Mouse (Mus musculus) neural tube, embryonic 13.5 days (tissue): ENCODE measurements at regions not wholly inside any gene's neighbourhood (a gene's known extent, or its start where the extent isn't known, plus 50 kb on each side); places are given as distances from the start of the nearest gene placed in this dataset.
A peak's percentile ranks its signal among the peaks of the same experiment; 100 is the strongest.
"Not testable (repeated sequence)": the region's sequence is repeated elsewhere in the genome, so short reads cannot be mapped to it uniquely, and the experiment has no call there.

Experiments
- ATAC-seq: fragments of 200-750 bp; cut with Nextera tagmentation; 2 replicates; pipeline ENCODE4 v1.8.0; 2017; ENCODE audit warnings: low read depth, mild to moderate bottlenecking, moderate TSS enrichment, moderate library complexity
- H3K27ac ChIP-seq: fragments of 300-500 bp; sonication (generic); replicated peaks from 2 replicates; pipeline ENCODE4 v1.5.1; 2015; ENCODE audit warnings: moderate library complexity, mild to moderate bottlenecking, inconsistent platforms
- H3K27me3 ChIP-seq: fragments of 300-500 bp; sonication (generic); 2 replicates; pipeline ENCODE4 v1.6.1; 2015; ENCODE audit warnings: mild to moderate bottlenecking, inconsistent platforms
- H3K36me3 ChIP-seq: fragments of 300-500 bp; sonication (generic); 2 replicates; pipeline ENCODE4 v1.6.1; 2015; ENCODE audit warnings: mild to moderate bottlenecking, inconsistent platforms
- H3K4me1 ChIP-seq: fragments of 300-500 bp; sonication (generic); replicated peaks from 2 replicates; pipeline ENCODE4 v1.6.1; 2015; ENCODE audit warnings: inconsistent platforms
- H3K4me2 ChIP-seq: fragments of 300-500 bp; sonication (generic); 2 replicates; pipeline ENCODE4 v1.6.1; 2015; ENCODE audit warnings: inconsistent platforms, mild to moderate bottlenecking, moderate library complexity
- H3K4me3 ChIP-seq: fragments of 300-500 bp; sonication (generic); 2 replicates; pipeline ENCODE4 v1.5.1; 2015; ENCODE audit warnings: mild to moderate bottlenecking, inconsistent platforms
- H3K9ac ChIP-seq: fragments of 300-500 bp; sonication (generic); 2 replicates; pipeline ENCODE4 v1.6.1; 2015; ENCODE audit warnings: moderate library complexity, mild to moderate bottlenecking, inconsistent platforms
- H3K9me3 ChIP-seq: fragments of 300-500 bp; sonication (generic); 2 replicates; pipeline ENCODE4 v1.6.1; 2016; ENCODE audit warnings: inconsistent platforms
- WGBS: fragments of 180-500 bp; shearing (Covaris S2); methylation state at CpG from one replicate; pipeline ENCODE4 v1.1.7; 2015; 5-methylcytosine and 5-hydroxymethylcytosine counted together

GRCm38 (mm10) chr3:31708367-31708766, 193.9 kb upstream of the Kcnmb2 start:
- H3K4me2 ChIP-seq, H3K4me3 ChIP-seq, H3K4me1 ChIP-seq, H3K27me3 ChIP-seq, H3K27ac ChIP-seq, H3K9ac ChIP-seq, ATAC-seq, H3K9me3 ChIP-seq, H3K36me3 ChIP-seq: not testable (repeated sequence)

- 54% methylated on average over 1 of the region's 1 CpGs for WGBS
- Histone ChIP-seq H3K27me3 (no peaks in the 10 kb centered on the region), H3K9me3 (no peaks in the 10 kb centered on the region), H3K4me3 (no peak overlapping the region), H3K36me3 (no peaks in the 10 kb centered on the region), H3K4me2 (no peak overlapping the region), H3K9ac (no peak overlapping the region), H3K27ac (no peak overlapping the region), H3K4me1 (no peaks in the 10 kb centered on the region)
- ATAC-seq, result no peak
Measured at GRCm38 (mm10) chr3:31741289-31741688, 161.0 kb upstream of the Kcnmb2 start.

- H3K4me2 ChIP-seq, result no peak overlapping the region
- 87% methylated on average over 4 of the region's 4 CpGs for WGBS
- H3K27me3 ChIP-seq, result no peaks in the 10 kb centered on the region
- H3K36me3 ChIP-seq, result no peaks in the 10 kb centered on the region
- H3K27ac ChIP-seq, result no peak overlapping the region
- H3K4me1 ChIP-seq, result no peaks in the 10 kb centered on the region
- H3K9me3 ChIP-seq, result no peaks in the 10 kb centered on the region
- ATAC-seq, result no peak
- no peak overlapping the region for H3K4me3 ChIP-seq
- no peak overlapping the region for H3K9ac ChIP-seq
Measured at GRCm38 (mm10) chr3:31755881-31756280, 146.4 kb upstream of the Kcnmb2 start.

GRCm38 (mm10) chr3:31769193-31769592, 133.1 kb upstream of the Kcnmb2 start:
- Histone ChIP-seq H3K4me1 (no peaks in the 10 kb centered on the region), H3K36me3 (no peaks in the 10 kb centered on the region), H3K9ac (no peak overlapping the region), H3K27ac (no peak overlapping the region), H3K9me3 (no peaks in the 10 kb centered on the region), H3K4me2 (no peak overlapping the region), H3K4me3 (no peak overlapping the region), H3K27me3 (no peaks in the 10 kb centered on the region)
- peak; percentile 47; the same call in 1 of the 2 replicates for ATAC-seq
- WGBS, result 83% methylated on average over 1 of the region's 1 CpGs

- WGBS, result 46% methylated on average over 4 of the region's 4 CpGs
- Histone ChIP-seq H3K9me3 (no peaks in the 10 kb centered on the region), H3K9ac (no peak overlapping the region)
Measured at GRCm38 (mm10) chr3:31790342-31790970, 111.9 kb upstream of the Kcnmb2 start.

GRCm38 (mm10) chr3:31793466-31794040, 108.8 kb upstream of the Kcnmb2 start:
- Histone ChIP-seq H3K4me2 (no peak overlapping the region), H3K9me3 (no peaks in the 10 kb centered on the region), H3K4me1 (no peaks in the 10 kb centered on the region), H3K9ac (no peak overlapping the region), H3K27ac (no peak overlapping the region), H3K27me3 (no peaks in the 10 kb centered on the region), H3K4me3 (no peak overlapping the region), H3K36me3 (no peaks in the 10 kb centered on the region)
- WGBS, result 79% methylated on average over 8 of the region's 8 CpGs
- no peak for ATAC-seq

More at GRCm38 (mm10) chr3:31790342-31790970, 111.9 kb upstream of the Kcnmb2 start:
- Histone ChIP-seq H3K27me3 (no peaks in the 10 kb centered on the region), H3K4me3 (no peak overlapping the region), H3K36me3 (no peaks in the 10 kb centered on the region), H3K4me2 (no peak overlapping the region), H3K4me1 (no peaks in the 10 kb centered on the region), H3K27ac (no peak overlapping the region)
- peak; percentile 87 for ATAC-seq

GRCm38 (mm10) chr3:31796621-31797020, 105.7 kb upstream of the Kcnmb2 start:
- Histone ChIP-seq H3K36me3 (no peaks in the 10 kb centered on the region), H3K9me3 (no peaks in the 10 kb centered on the region), H3K27me3 (no peaks in the 10 kb centered on the region), H3K4me2 (no peak overlapping the region), H3K4me1 (no peaks in the 10 kb centered on the region), H3K4me3 (no peak overlapping the region), H3K27ac (no peak overlapping the region), H3K9ac (no peak overlapping the region)
- ATAC-seq, result no peak
- WGBS, result 82% methylated on average over 2 of the region's 2 CpGs

- Histone ChIP-seq H3K9ac (no peak overlapping the region), H3K27me3 (no peaks in the 10 kb centered on the region), H3K9me3 (no peaks in the 10 kb centered on the region), H3K36me3 (no peaks in the 10 kb centered on the region), H3K4me2 (no peak overlapping the region), H3K4me3 (no peak overlapping the region), H3K4me1 (0 out of 2 replicates have a peak, but pooled peaks cover 3% of the 10 kb centered on the region), H3K27ac (no peak overlapping the region)
- no peak for ATAC-seq
- WGBS, result 91% methylated on average over 4 of the region's 4 CpGs
Measured at GRCm38 (mm10) chr3:31799192-31799591, 103.1 kb upstream of the Kcnmb2 start.

GRCm38 (mm10) chr3:31804038-31804437, 98.3 kb upstream of the Kcnmb2 start:
- Histone ChIP-seq H3K9me3 (no peaks in the 10 kb centered on the region), H3K4me3 (no peak overlapping the region), H3K4me1 (0 out of 2 replicates have a peak, but pooled peaks cover 3% of the 10 kb centered on the region), H3K36me3 (no peaks in the 10 kb centered on the region), H3K27me3 (no peaks in the 10 kb centered on the region), H3K4me2 (no peak overlapping the region), H3K9ac (no peak overlapping the region), H3K27ac (0 out of 2 replicates have a peak overlapping the region, but pooled peaks have one; percentile 15)
- 47% methylated on average over 5 of the region's 5 CpGs for WGBS
- ATAC-seq, result no peak

- no peaks in the 10 kb centered on the region for H3K27me3 ChIP-seq
- ATAC-seq, result no peak
- no peak overlapping the region for H3K27ac ChIP-seq
- 68% methylated on average over 2 of the region's 2 CpGs for WGBS
- H3K4me1 ChIP-seq, result 0 out of 2 replicates have a peak, but pooled peaks cover 3% of the 10 kb centered on the region
- H3K36me3 ChIP-seq, result no peaks in the 10 kb centered on the region
- no peak overlapping the region for H3K4me3 ChIP-seq
- no peak overlapping the region for H3K4me2 ChIP-seq
- H3K9ac ChIP-seq, result no peak overlapping the region
- no peaks in the 10 kb centered on the region for H3K9me3 ChIP-seq
Measured at GRCm38 (mm10) chr3:31807741-31808140, 94.6 kb upstream of the Kcnmb2 start.

- not testable (repeated sequence) for H3K9me3 ChIP-seq, H3K27ac ChIP-seq, H3K9ac ChIP-seq, H3K4me2 ChIP-seq, ATAC-seq, H3K27me3 ChIP-seq, H3K36me3 ChIP-seq, H3K4me3 ChIP-seq, H3K4me1 ChIP-seq
- 92% methylated on average over 13 of the region's 13 CpGs for WGBS
Measured at GRCm38 (mm10) chr3:31809131-31809530, 93.2 kb upstream of the Kcnmb2 start.

GRCm38 (mm10) chr3:31811232-31811631, 91.1 kb upstream of the Kcnmb2 start:
- no peak overlapping the region for H3K27ac ChIP-seq
- 80% methylated on average over 4 of the region's 4 CpGs for WGBS
- no peak overlapping the region for H3K4me3 ChIP-seq
- H3K9ac ChIP-seq, result no peak overlapping the region
- H3K9me3 ChIP-seq, result no peaks in the 10 kb centered on the region
- H3K27me3 ChIP-seq, result no peaks in the 10 kb centered on the region
- no peaks in the 10 kb centered on the region for H3K4me1 ChIP-seq
- no peak overlapping the region for H3K4me2 ChIP-seq
- H3K36me3 ChIP-seq, result no peaks in the 10 kb centered on the region
- ATAC-seq, result no peak

GRCm38 (mm10) chr3:31831913-31832312, 70.4 kb upstream of the Kcnmb2 start:
- 28% methylated on average over 1 of the region's 1 CpGs for WGBS
- no peaks in the 10 kb centered on the region for H3K4me1 ChIP-seq
- H3K4me3 ChIP-seq, result no peak overlapping the region
- no peaks in the 10 kb centered on the region for H3K9me3 ChIP-seq
- no peaks in the 10 kb centered on the region for H3K36me3 ChIP-seq
- H3K9ac ChIP-seq, result no peak overlapping the region
- no peaks in the 10 kb centered on the region for H3K27me3 ChIP-seq
- no peak for ATAC-seq
- no peak overlapping the region for H3K27ac ChIP-seq
- no peak overlapping the region for H3K4me2 ChIP-seq
